Mouse (Mus musculus): ENCODE data around the gene Fau. TPM values are rescaled to one million over a fixed set of nuclear protein-coding genes. Genes with fewer than 3 reads are reported as not detected.
A peak's percentile ranks its signal among the peaks of the same experiment; 100 is the strongest.

The Fau gene
- polyA plus RNA-seq, 1 experiment from 2014 or later: 700 TPM

- peak overlapping the region; percentile 92; the same call in 1 of the 2 replicates for H3K4me3 ChIP-seq
- H3K9ac ChIP-seq: peak overlapping the region; percentile 96; the same call in 1 of the 2 replicates
- no peak overlapping the region for H3K27ac ChIP-seq
- H3K36me3 ChIP-seq: peaks cover 28% of the 10 kb centered on the region
- peak overlapping the region; percentile 100 for H3K4me2 ChIP-seq
- no peaks in the 10 kb centered on the region for H3K9me3 ChIP-seq (replicated peaks)
- no peak for ATAC-seq
- no peaks in the 10 kb centered on the region for H3K27me3 ChIP-seq (replicated peaks)
- H3K4me1 ChIP-seq: peaks cover 67% of the 10 kb centered on the region
- 84% methylated on average over 6 of the region's 6 CpGs for WGBS (ENCODE audit: insufficient replicate concordance)
Measured at GRCm38 (mm10) chr19:6063081-6063480, 5.4 kb downstream of the Fau start.

GRCm38 (mm10) chr19:6066571-6066970, 8.9 kb downstream of the Fau start:
- no peaks in the 10 kb centered on the region for H3K27me3 ChIP-seq (replicated peaks)
- WGBS (ENCODE audit: insufficient replicate concordance): 43% methylated on average over 5 of the region's 5 CpGs
- peak overlapping the region; percentile 95 for H3K4me2 ChIP-seq
- H3K4me3 ChIP-seq: peak overlapping the region; percentile 60
- peaks cover 54% of the 10 kb centered on the region for H3K4me1 ChIP-seq
- H3K27ac ChIP-seq: peak overlapping the region; percentile 77
- peak overlapping the region; percentile 70 for H3K9ac ChIP-seq
- H3K36me3 ChIP-seq: peaks cover 40% of the 10 kb centered on the region
- H3K9me3 ChIP-seq (replicated peaks): no peaks in the 10 kb centered on the region
- ATAC-seq: no peak

GRCm38 (mm10) chr19:6067011-6067723, 9.5 kb downstream of the Fau start:
- no peaks in the 10 kb centered on the region for H3K9me3 ChIP-seq (replicated peaks)
- H3K27me3 ChIP-seq (replicated peaks): no peaks in the 10 kb centered on the region
- peak; percentile 72 for ATAC-seq
- WGBS (ENCODE audit: insufficient replicate concordance): under 1% methylated on average over 30 of the region's 30 CpGs
- peaks cover 41% of the 10 kb centered on the region for H3K36me3 ChIP-seq
- peak overlapping the region; percentile 70 for H3K9ac ChIP-seq
- H3K4me1 ChIP-seq: peaks cover 49% of the 10 kb centered on the region
- peak overlapping the region; percentile 60 for H3K4me3 ChIP-seq
- H3K27ac ChIP-seq: peak overlapping the region; percentile 77
- peak overlapping the region; percentile 95 for H3K4me2 ChIP-seq

- Histone ChIP-seq H3K4me1 (peaks cover 42% of the 10 kb centered on the region), H3K9ac (peak within 1 kb of the TSS; percentile 70), H3K9me3 (replicated peaks) (no peaks in the 10 kb centered on the region), H3K27me3 (replicated peaks) (no peaks in the 10 kb centered on the region), H3K4me2 (peak within 1 kb of the TSS; percentile 95), H3K36me3 (peaks cover 46% of the 10 kb centered on the region), H3K4me3 (peak within 1 kb of the TSS; percentile 60), H3K27ac (peak within 1 kb of the TSS; percentile 77)
- 14% methylated on average over 33 of the region's 33 CpGs for WGBS (ENCODE audit: insufficient replicate concordance)
- ATAC-seq: peak; percentile 91
Measured at GRCm38 (mm10) chr19:6067724-6068415, 10.2 kb downstream of the Fau start, which contains the start of gene Tm7sf2. Tm7sf2 (minus strand) TSS chr19:6068373.

GRCm38 (mm10) chr19:6068951-6069350, 11.3 kb downstream of the Fau start:
- Histone ChIP-seq H3K4me1 (peaks cover 32% of the 10 kb centered on the region), H3K4me3 (no peak overlapping the region), H3K9me3 (replicated peaks) (no peaks in the 10 kb centered on the region), H3K36me3 (peaks cover 49% of the 10 kb centered on the region), H3K4me2 (no peak overlapping the region), H3K27me3 (replicated peaks) (no peaks in the 10 kb centered on the region), H3K27ac (0 out of 2 replicates have a peak overlapping the region, but pooled peaks have one; percentile 4), H3K9ac (no peak overlapping the region)
- ATAC-seq: no peak
- 79% methylated on average over 4 of the region's 4 CpGs for WGBS (ENCODE audit: insufficient replicate concordance)

- Histone ChIP-seq H3K36me3 (peaks cover 57% of the 10 kb centered on the region), H3K27me3 (replicated peaks) (no peaks in the 10 kb centered on the region), H3K27ac (no peak overlapping the region), H3K4me2 (no peak overlapping the region), H3K9me3 (replicated peaks) (no peaks in the 10 kb centered on the region), H3K4me3 (no peak overlapping the region), H3K9ac (no peak overlapping the region), H3K4me1 (peaks cover 32% of the 10 kb centered on the region)
- no peak for ATAC-seq
- 85% methylated on average over 10 of the region's 10 CpGs for WGBS (ENCODE audit: insufficient replicate concordance)
Measured at GRCm38 (mm10) chr19:6069851-6070250, 12.2 kb downstream of the Fau start.

- Histone ChIP-seq H3K9ac (no peak overlapping the region), H3K4me1 (peaks cover 38% of the 10 kb centered on the region), H3K27me3 (replicated peaks) (no peaks in the 10 kb centered on the region), H3K4me3 (no peak overlapping the region), H3K4me2 (no peak overlapping the region), H3K27ac (no peak overlapping the region), H3K9me3 (replicated peaks) (no peaks in the 10 kb centered on the region), H3K36me3 (peaks cover 64% of the 10 kb centered on the region)
- WGBS (ENCODE audit: insufficient replicate concordance): 86% methylated on average over 31 of the region's 31 CpGs
- ATAC-seq: no peak
Measured at GRCm38 (mm10) chr19:6070571-6071250, 13.1 kb downstream of the Fau start.

GRCm38 (mm10) chr19:6071261-6071660, 13.6 kb downstream of the Fau start:
- H3K9ac ChIP-seq: no peak overlapping the region
- no peaks in the 10 kb centered on the region for H3K9me3 ChIP-seq (replicated peaks)
- no peak overlapping the region for H3K27ac ChIP-seq
- peaks cover 64% of the 10 kb centered on the region for H3K36me3 ChIP-seq
- no peaks in the 10 kb centered on the region for H3K27me3 ChIP-seq (replicated peaks)
- no peak overlapping the region for H3K4me2 ChIP-seq
- 86% methylated on average over 19 of the region's 19 CpGs for WGBS (ENCODE audit: insufficient replicate concordance)
- H3K4me3 ChIP-seq: no peak overlapping the region
- peaks cover 38% of the 10 kb centered on the region for H3K4me1 ChIP-seq
- ATAC-seq: no peak

- no peak for ATAC-seq
- Histone ChIP-seq H3K4me1 (peaks cover 31% of the 10 kb centered on the region), H3K9ac (no peak overlapping the region), H3K4me3 (no peak overlapping the region), H3K4me2 (no peak overlapping the region), H3K27me3 (replicated peaks) (no peaks in the 10 kb centered on the region), H3K36me3 (peaks cover 57% of the 10 kb centered on the region), H3K27ac (no peak overlapping the region), H3K9me3 (replicated peaks) (no peaks in the 10 kb centered on the region)
- 87% methylated on average over 5 of the region's 5 CpGs for WGBS (ENCODE audit: insufficient replicate concordance)
Measured at GRCm38 (mm10) chr19:6073889-6074288, 16.2 kb downstream of the Fau start.

- Histone ChIP-seq H3K4me1 (peaks cover 28% of the 10 kb centered on the region), H3K36me3 (peaks cover 50% of the 10 kb centered on the region), H3K4me3 (peak within 1 kb of the TSS; percentile 80), H3K9me3 (replicated peaks) (no peaks in the 10 kb centered on the region), H3K27me3 (replicated peaks) (no peaks in the 10 kb centered on the region), H3K9ac (peak within 1 kb of the TSS; percentile 72), H3K4me2 (peak within 1 kb of the TSS; percentile 83), H3K27ac (peak within 1 kb of the TSS; percentile 80)
- peak; percentile 86 for ATAC-seq
- WGBS (ENCODE audit: insufficient replicate concordance): 1% methylated on average over 33 of the region's 33 CpGs
Measured at GRCm38 (mm10) chr19:6076564-6077393, 19.1 kb downstream of the Fau start, which contains the start of gene Vps51. Vps51 (minus strand) TSS chr19:6077231.

GRCm38 (mm10) chr19:6079983-6080480, 22.4 kb downstream of the Fau start, which contains the start of gene Tmem262:
Tmem262 (plus strand) TSS chr19:6080033.
- H3K36me3 ChIP-seq: peaks cover 42% of the 10 kb centered on the region
- H3K27ac ChIP-seq: no peak within 1 kb of the TSS
- H3K9me3 ChIP-seq (replicated peaks): no peaks in the 10 kb centered on the region
- ATAC-seq: no peak
- no peaks in the 10 kb centered on the region for H3K27me3 ChIP-seq (replicated peaks)
- H3K4me2 ChIP-seq: no peak within 1 kb of the TSS
- no peak within 1 kb of the TSS for H3K9ac ChIP-seq
- H3K4me3 ChIP-seq: no peak within 1 kb of the TSS
- 80% methylated on average over 12 of the region's 12 CpGs for WGBS (ENCODE audit: insufficient replicate concordance)
- peaks cover 45% of the 10 kb centered on the region for H3K4me1 ChIP-seq
